Mouse (Mus musculus) common myeloid progenitor, adult 5-6 weeks (primary cell): Measurements from ENCODE around the gene Ccdc184. TPM values are rescaled to one million over a fixed set of nuclear protein-coding genes. Genes with fewer than 3 reads are reported as not detected.

Source experiments
- ATAC-seq: replicated peaks from 2 replicates; pipeline ENCODE4 v1.8.0; 2016; ENCODE audit warnings: low read depth, mild to moderate bottlenecking, moderate TSS enrichment, inconsistent platforms; ENCODE audit not compliant: poor library complexity, severe bottlenecking
- total RNA-seq: library from RNA; stranded (forward); fragments of 200-1000, 187-1606 nt; gene quantifications from 2 replicates; pipeline ENCODE4 v1.2.3, GENCODE M21; 2017

Ccdc184 gene
- total RNA-seq, 1 experiment from 2014 or later: not detected

GRCm38 (mm10) chr15:98213336-98213870 lies 46.4 kb downstream of the Ccdc184 start:
- ATAC-seq: no peak

- no peak for ATAC-seq
Observed at GRCm38 (mm10) chr15:98214130-98214529, 47.2 kb downstream of the Ccdc184 start.

Other genes starting within 250 kb of the Ccdc184 start
- gene Tmem106c, start 203.0 kb upstream of the Ccdc184 start, total RNA-seq: 26.4 and 40.0 TPM in 2 replicates
- gene Col2a1, start 162.5 kb upstream of the Ccdc184 start, total RNA-seq: 0.09 TPM in 1 of 2 replicates, not detected in the other
- 33.3 and 42.2 TPM in 2 replicates for gene Pfkm, start 74.6 kb upstream of the Ccdc184 start, total RNA-seq
- gene Senp1, start 73.4 kb upstream of the Ccdc184 start, total RNA-seq: 53.2 and 56.1 TPM in 2 replicates
- gene Asb8, start 1.5 kb upstream of the Ccdc184 start, total RNA-seq: 17.7 and 21.9 TPM in 2 replicates
- gene Olfr288, start 28.4 kb downstream of the Ccdc184 start, total RNA-seq: not detected in 2 replicates
- not detected in 2 replicates for gene Gm44579, start 53.8 kb downstream of the Ccdc184 start, total RNA-seq
- gene Olfr287, start 53.9 kb downstream of the Ccdc184 start, total RNA-seq: not detected in 2 replicates
- not detected in 2 replicates for gene Olfr286, start 67.3 kb downstream of the Ccdc184 start, total RNA-seq
- not detected in 2 replicates for gene H1fnt, start 90.1 kb downstream of the Ccdc184 start, total RNA-seq
- not detected in 2 replicates for gene Zfp641, start 129.0 kb downstream of the Ccdc184 start, total RNA-seq
- gene Olfr285, start 150.2 kb downstream of the Ccdc184 start, total RNA-seq: not detected in 2 replicates
- gene Olfr284, start 173.8 kb downstream of the Ccdc184 start, total RNA-seq: not detected in 2 replicates
- gene Olfr283, start 213.8 kb downstream of the Ccdc184 start, total RNA-seq: not detected in 2 replicates